Mouse (Mus musculus) olfactory bulb, adult 2 months (tissue): Measurements from ENCODE around the gene Ak2.

ENCODE experiments used
- CTCF ChIP-seq: fragments of 200-500 bp; IDR thresholded peaks from 2 replicates; pipeline ENCODE4 v1.5.1; 2012; ENCODE audit warnings: low read depth, mild to moderate bottlenecking, low read length, moderate library complexity; ENCODE audit not compliant: insufficient read depth
- POLR2A ChIP-seq: fragments of 200-500 bp; IDR thresholded peaks from 2 replicates; pipeline ENCODE4 v1.6.1; 2012; ENCODE audit warnings: mild to moderate bottlenecking, low read depth, low read length, moderate library complexity; ENCODE audit not compliant: insufficient read depth

DNA sequence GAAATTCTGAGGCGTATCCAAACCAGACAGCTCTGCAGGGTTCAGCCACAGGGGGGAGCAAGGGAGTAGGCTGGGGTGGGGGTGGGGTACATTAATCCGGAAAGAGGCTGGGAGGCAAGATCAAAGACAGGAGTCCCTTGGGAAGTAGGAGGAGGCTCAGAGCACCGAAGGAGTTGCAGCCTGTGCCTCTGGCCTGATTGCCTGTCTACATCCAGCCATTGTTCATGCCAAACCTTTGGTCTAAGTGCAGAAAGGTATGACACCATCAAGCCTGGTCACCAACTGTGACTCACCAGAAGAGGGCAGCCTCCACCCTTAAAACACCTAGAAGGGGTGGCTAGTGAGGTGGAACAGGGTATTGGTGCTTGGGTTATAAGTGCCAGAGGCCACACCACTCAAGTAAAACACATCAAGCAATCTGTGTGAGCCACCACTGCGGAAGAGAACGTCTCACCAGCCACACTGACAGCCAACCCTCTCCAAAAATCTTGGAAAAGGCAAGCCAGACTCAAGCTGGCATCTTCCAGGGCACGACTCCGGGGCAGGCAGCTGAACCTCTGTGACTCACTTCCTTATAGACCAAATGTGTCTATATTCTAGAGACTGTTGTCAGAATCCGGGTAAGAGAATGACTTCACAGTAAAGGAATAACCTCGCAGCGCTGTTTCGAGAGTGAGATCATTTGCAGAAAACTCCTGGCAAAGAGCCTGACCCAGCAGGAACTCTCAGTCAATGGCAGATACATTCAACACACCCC, 34.4 kb upstream of the Ak2 start:
- TF ChIP-seq CTCF, result peak; percentile 49
- no peak for TF ChIP-seq POLR2A
